Mouse (Mus musculus): Measurements from ENCODE around the gene Cdk8. TPM values are rescaled to one million over a fixed set of nuclear protein-coding genes. Genes with fewer than 3 reads are reported as not detected.

Cdk8 gene
- polyA plus RNA-seq (2015; fragmentation: Nextera tagmentation; extraction: Ambion mirVana) = 13.2 and 26.5 TPM in 2 replicates

DNA sequence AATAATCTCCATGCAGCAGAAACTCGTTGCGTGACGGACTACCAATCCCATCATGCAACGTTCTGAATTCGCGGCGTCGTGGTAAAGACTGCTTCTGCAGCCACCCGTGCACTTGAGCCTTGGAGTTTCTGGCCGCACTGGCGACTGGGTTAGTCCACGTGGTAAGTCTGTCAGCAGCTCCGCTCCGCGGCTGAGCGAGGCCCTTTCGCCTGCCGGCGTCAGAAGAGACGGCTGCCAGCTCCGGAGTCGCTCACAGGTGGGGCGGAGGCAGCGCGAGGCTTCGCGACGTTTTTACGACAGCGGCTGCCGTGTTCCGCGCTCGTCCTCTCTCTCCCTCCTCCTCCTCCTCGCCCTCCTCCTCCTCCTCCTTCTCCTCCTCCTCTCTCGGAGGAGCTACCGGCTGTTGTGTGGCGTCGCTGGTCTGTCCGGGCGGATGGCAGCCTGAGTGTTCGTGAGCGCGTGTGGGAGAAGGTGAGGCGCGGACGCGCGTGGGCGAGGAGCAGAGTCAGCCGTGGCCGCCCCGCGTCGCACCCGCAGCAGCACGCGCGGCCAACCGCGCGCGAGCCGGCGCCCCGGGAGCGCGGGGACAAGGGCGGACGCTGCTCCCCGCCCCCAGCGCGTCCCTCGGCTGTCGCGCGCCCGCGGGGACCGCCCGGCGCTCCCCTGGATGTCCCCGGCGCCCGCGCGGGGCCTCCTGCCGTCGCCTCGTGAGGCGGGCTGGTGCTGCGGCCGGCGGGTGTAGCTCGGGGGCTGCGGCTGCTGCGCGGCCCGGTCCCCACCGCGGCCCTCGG lies at the start of gene Cdk8:
TSS of gene Cdk8 (plus strand) at position 367 of the 791 bp plus-strand sequence.

DNA sequence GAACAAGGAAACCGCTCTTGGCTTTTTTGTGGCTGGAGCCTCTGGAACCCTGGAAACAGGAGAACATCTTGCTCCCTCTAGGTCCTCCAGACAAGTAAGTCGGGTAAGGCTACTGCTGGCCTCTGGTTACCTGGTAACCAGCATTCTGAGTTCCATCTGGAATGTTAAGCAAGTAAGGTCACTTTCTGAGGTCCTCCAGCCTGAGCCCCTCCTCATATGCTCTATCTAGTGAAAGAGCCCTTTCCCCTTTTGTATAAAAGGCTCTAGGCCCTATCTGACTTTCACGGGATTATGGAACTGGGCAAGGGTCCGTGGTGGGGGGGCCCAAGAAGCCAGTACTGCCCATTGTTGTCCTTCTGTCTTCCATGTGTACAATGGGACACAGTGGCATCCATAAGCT lies 45.8 kb upstream of the Cdk8 start, which contains the start of gene 1700001J03Rik:
TSS of gene 1700001J03Rik (minus strand) at position 101 of the 400 bp plus-strand sequence.

DNA sequence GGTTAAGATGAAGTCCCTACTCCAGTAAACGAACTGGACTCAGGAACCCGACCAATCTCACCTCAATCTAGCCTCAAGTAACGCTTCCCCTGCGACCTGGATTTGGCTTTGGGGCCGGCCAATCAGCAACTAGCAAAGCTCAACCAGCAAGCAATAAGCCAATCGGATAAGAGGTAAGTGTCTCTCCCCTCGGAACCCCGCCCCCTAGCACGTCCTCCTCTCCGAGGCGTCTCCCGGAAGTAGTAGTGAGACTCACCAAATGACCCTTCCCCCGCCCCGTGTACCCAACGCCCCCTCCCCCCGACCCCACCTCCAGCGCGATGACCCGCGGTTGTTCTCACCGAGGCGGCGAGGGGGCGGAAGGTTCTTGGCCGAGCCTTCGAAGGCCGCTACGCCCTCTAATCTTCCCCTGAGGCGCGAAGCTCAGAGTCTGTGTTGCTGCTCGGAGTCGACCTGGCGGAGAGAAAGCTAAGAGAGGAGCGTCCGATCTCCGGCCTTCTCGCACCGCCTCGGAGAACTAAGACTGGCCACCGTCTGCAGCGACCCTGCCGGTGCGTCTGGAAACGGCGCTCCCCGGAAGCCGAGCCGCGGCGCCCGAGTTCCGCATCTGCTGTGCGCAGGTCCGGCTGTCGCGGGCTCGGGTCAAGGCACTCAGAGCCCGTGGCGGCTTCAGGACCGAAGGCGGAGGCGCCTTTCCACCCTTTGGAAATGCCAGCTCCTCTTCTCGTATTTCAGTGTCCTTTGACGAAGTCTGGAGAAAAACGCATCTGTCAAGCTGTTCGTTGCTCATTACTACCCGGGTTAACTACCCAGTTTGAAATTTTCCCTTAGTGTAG lies 9.9 kb upstream of the Cdk8 start, which contains the start of gene Rnf6:
TSS of gene Rnf6 (minus strand) at position 677 of the 836 bp plus-strand sequence.

Other genes starting within 250 kb of the Cdk8 start
- 8.2 and 12.2 TPM in 2 replicates for gene Cyp3a25, start 221.6 kb upstream of the Cdk8 start, polyA plus RNA-seq (2015; fragmentation: Nextera tagmentation; extraction: Ambion mirVana)
- 0.51 and 0.79 TPM in 2 replicates for gene Cyp3a59, start 152.0 kb upstream of the Cdk8 start, polyA plus RNA-seq (2015; fragmentation: Nextera tagmentation; extraction: Ambion mirVana)
- not detected in 2 replicates for gene Gm5565, start 70.7 kb upstream of the Cdk8 start, polyA plus RNA-seq (2015; fragmentation: Nextera tagmentation; extraction: Ambion mirVana)
- gene Gm6309, start 60.5 kb upstream of the Cdk8 start, polyA plus RNA-seq (2015; fragmentation: Nextera tagmentation; extraction: Ambion mirVana) = not detected in 2 replicates
- not detected in 2 replicates for gene 1700001J03Rik, start 45.9 kb upstream of the Cdk8 start, polyA plus RNA-seq (2015; fragmentation: Nextera tagmentation; extraction: Ambion mirVana)
- 28.7 and 47.3 TPM in 2 replicates for gene Rnf6, start 9.7 kb upstream of the Cdk8 start, polyA plus RNA-seq (2015; fragmentation: Nextera tagmentation; extraction: Ambion mirVana)
- gene Wasf3, start 153.8 kb downstream of the Cdk8 start, polyA plus RNA-seq (2015; fragmentation: Nextera tagmentation; extraction: Ambion mirVana) = 4.0 and 4.9 TPM in 2 replicates